Mouse (Mus musculus) right cerebral cortex, postnatal 4 days (tissue): ENCODE results near the gene Pdcd1.
A peak's percentile ranks its signal among the peaks of the same experiment; 100 is the strongest.
"Not testable (repeated sequence)": the region's sequence is repeated elsewhere in the genome, so short reads cannot be mapped to it uniquely, and the experiment has no call there.

Source experiments
- DNase-seq: peaks from one replicate; pipeline ENCODE4 v3.0.0-alpha.2; 2022

Pdcd1 gene

DNA sequence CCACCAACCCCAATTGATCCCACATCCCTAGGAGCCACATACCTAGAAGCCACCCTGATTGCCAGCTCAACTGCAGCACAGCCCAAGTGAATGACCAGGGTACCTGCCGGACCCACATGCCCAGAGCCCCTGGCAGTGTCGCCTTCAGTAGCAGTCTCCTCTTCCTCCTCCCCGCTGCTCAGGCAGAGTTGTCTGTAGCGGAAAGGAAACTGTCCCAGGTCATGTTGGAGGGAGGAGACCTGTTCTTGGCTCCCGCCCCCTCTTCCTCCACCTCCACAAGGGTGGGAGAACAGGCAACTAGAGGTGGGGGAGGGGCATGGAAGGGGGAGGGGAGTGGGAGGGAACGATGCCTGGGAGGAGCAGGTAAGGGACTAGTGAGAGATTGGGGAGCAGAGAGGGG, at the start of gene Pdcd1:
Gene Pdcd1, minus strand, starts transcription at position 181 of the 400 bp plus-strand sequence.
- DNase-seq = no peak

- DNase-seq = no peak
Measured at GRCm38 (mm10) chr1:94091788-94092187, 39.4 kb upstream of the Pdcd1 start.

DNA sequence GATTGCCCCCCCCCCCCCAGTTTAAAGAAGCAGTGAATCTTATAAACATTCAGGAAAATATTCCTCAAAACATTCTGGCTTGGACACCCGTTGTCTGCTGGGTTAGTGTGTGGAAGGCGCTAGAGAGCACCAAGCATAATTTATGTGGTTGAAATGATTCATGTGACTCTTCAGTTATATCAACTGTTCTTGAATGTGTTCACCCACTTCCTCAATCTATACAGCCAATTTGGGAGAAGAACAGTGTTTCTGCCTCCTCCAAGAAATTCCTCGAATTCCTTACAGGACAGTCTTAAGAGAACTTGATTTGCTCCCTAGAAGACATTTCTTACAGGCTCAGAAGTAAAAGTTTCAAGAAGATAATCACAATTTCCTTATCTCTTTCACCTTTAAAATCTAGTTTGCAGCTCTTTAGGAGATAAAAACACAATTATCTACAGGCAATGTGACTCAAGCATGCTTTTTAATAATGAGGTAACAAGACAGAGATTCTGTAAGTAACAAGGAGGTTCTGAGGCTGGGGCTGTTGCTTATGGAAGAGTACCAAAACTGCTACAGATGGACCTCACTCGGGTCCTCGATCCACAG, 34.1 kb upstream of the Pdcd1 start:
- no peak for DNase-seq

GRCm38 (mm10) chr1:94085324-94086105, 33.2 kb upstream of the Pdcd1 start:
- DNase-seq = no peak

DNA sequence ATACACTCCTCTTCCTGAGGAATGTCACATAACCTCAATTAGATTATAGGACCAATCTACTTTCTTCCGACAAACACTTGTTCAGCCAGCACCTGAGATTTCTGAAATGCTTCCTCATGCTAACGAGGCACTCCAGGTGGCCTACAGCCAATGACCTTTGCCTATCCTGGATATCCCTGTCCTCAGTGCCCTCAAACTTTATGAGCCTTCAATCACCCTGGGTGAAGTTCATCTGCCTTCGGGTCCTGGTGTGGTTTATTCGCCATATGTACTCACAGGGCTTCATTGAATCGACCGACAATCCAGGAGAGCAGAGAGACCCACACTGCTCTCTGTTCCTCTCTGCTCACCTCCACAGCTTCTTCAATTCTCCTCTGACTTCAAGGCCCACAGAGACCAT, 29.4 kb upstream of the Pdcd1 start:
- no peak for DNase-seq

GRCm38 (mm10) chr1:94081191-94081590, 28.8 kb upstream of the Pdcd1 start:
- no peak for DNase-seq

DNA sequence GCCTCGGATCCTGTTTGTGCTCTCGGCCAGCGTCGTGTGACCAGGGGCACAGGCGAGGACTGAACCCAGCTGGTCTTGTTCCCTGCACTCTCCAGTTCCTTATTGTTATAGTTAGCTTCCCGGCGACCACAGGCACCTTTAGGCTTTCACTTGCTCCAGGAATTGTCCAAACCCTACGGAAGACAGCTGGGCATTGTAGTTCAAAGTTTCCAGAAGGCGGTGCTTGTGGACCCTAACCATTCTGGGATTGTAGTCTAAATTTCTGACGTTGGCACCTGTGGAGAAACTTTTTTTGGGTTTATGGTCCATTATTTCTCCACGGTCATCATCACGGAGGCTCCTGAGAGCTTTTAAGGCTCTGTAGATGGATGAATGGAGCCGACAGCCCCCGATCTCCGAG, 28.4 kb upstream of the Pdcd1 start:
- DNase-seq = no peak

DNA sequence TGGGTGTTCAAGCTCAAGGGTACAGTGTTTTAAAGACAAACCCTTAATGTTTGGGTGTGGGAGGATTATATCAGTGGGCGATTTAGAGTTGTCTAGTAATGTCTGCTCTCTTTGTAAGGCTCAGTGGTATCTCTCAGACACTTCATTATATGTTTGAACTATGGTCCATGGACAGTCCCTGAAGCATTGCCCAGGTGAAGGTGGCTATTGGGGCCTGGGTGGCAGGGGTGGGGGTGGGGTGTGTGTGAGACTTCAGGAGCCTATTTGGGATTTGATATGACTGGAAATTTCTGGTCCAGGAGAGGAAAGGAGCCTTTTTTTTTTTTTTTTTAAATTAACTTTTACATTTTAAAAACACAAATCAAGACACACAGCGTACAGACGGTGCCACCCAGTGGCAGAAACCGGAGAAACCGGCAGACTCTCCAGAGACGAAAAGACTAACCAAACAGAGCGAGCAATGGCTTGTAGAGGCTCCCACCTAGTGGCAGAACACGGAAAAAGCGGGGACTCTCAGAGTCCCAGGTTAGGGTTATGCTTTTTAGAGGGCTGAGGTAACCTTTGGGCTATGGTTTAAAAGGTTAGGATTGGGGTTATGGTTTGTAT, 26.6 kb upstream of the Pdcd1 start:
- peak; percentile 91 for DNase-seq

DNA sequence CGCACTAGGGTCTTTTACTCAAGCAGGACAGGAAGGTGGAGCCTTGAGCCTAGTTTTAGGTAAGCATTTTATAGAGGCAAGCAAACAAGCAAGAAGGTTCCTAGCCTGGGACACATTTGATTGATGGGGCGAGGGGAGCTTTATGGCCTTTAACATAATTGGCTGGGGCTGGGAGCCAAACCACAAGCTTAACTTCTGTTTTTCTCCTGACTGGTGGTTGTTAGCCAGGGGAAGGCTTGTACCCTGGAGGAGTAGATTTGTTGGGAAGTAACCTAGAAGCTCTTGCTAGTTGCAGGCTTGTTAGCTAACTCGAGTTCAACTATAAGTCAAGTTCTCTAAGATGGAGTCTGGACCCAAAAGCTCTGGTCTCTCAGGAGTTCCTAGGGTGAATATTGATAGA, 26.0 kb upstream of the Pdcd1 start:
- DNase-seq = no peak

- no peak for DNase-seq
Measured at GRCm38 (mm10) chr1:94076702-94077101, 24.3 kb upstream of the Pdcd1 start.

GRCm38 (mm10) chr1:94074756-94075155, 22.4 kb upstream of the Pdcd1 start:
- DNase-seq = no peak

GRCm38 (mm10) chr1:94058281-94058680, 5.9 kb upstream of the Pdcd1 start:
- not testable (repeated sequence) for DNase-seq

DNA sequence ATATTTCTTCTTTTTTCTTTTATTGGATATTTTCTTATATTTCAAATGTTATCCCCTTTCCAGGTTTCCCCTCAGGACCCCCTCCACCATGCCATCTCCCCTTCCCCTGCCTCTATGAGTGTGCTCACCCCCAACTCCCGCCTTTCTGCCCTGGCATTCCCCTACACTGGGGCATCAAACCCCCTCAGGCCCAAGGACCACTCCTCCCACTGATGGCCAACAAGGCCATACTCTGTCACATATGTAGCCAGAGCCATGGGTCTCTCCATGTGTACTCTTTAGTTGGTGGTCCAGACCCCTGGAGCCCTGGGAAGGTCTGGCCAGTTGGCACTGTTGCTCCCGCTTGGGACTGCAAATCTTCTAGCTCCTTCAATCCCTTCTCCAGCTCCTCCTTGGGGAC, 5.0 kb upstream of the Pdcd1 start:
- no peak for DNase-seq

DNA sequence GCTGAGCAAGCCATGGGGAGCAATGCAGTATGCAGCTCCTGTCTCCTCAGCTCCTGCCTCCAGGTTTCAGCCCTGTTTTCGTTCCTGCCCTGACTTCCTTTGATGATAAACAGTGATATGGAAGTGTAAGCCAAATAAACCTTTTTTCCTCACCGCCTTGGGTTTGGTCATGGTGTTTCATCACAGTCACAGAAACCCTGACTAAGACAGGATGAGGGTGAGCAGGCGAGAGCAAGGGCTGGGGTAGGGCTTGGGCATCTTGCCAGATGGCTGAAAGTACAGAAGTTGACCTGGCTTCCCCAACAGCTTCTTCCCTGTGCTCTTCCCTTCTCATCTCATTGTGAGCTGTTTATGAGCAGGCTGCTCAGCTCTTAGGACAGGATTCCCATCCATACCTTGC, 3.6 kb upstream of the Pdcd1 start:
- DNase-seq = no peak

GRCm38 (mm10) chr1:94054481-94054880, 2.1 kb upstream of the Pdcd1 start:
- DNase-seq = no peak

- no peak for DNase-seq
Measured at GRCm38 (mm10) chr1:94053530-94054216, 1.3 kb upstream of the Pdcd1 start.

DNA sequence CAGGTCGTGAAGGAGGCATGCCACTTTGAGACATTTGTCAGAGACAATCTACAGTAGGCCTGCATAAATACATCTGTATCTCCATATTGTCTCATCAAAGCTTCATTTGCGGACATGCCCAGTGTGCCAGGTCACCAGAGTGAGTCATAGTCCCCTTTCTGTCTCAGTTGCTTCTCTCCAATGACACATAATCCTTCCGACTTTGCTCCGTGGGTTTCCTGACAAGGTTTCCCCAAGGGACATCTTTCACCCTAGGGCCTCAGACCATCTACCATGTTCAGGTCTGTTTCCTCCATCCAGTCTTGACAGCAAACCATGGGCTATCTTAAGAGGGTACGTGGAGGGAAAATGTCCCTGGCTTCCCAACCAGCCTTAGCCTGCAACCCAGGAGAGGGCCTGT, 1.2 kb downstream of the Pdcd1 start:
- DNase-seq = no peak

- no peak for DNase-seq
Measured at GRCm38 (mm10) chr1:94046544-94046943, 5.8 kb downstream of the Pdcd1 start.

- DNase-seq = no peak
Measured at GRCm38 (mm10) chr1:94045559-94045958, 6.8 kb downstream of the Pdcd1 start.

DNA sequence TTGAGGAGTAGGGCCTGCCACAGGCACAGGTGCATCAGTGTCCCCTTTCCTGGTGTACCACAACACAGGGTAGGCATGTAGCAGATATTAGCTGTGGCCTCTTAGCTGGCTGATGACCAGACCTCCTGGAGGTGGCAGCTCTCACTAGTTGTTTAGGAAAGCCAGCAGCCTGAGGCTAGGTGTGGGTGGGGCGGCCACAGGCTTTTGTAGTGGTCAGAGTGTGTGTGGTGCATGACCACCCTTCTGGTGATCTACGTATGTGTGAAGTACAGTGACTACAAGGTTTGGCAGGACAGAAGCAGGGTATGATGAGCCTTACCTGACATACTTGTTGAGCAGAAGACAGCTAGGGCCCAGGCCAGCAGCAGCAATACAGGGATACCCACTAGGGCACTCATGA, 12.0 kb downstream of the Pdcd1 start:
- no peak for DNase-seq

DNA sequence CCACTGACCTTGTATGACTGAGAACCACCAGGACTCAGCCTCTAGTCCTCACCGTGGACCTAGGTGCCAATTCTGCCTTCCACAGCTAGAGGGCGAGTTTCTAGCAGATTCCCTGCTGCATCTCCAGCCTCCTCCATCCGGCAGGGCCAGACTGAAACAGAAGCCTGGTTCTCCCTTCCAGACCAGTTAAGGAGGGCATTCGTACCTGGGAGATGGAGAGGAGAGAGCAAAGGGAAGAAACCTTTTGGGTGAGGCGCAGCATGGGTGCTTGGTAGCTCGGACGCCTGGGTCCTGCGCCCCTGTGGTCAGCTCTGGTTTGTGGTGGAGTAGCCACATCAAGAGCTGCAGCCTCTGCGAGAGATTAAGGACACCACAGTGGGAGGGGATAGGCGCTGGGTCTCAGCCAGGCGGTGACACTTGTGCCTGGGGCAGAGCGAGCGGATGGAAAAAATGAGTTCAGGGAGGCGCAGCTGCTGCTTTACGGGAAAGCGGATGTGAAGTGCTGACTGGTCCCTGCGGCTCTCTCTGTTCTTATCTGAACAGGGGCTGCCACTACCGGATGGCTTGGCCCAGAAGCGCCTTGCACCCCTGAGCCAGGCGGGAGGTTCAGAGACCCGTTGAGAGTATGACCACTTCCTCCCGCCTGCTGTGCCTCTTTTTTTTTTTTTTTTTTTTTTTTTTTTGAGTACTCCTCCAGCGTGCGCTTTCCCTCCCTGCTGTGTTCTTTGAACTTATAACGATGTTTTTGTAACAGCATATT, 17.2 kb downstream of the Pdcd1 start:
- peak; percentile 74 for DNase-seq

GRCm38 (mm10) chr1:94033075-94033602, 19.2 kb downstream of the Pdcd1 start:
- no peak for DNase-seq

- no peak for DNase-seq
Measured at GRCm38 (mm10) chr1:94028741-94029140, 23.6 kb downstream of the Pdcd1 start.
